Mouse (Mus musculus) right cerebral cortex, postnatal 25 days (tissue): ENCODE data around the gene Pank4.

Experiments used
- DNase-seq: peaks from one replicate; pipeline ENCODE4 v3.0.0; 2022

The Pank4 gene

GRCm38 (mm10) chr4:154963901-154964580 is at the start of gene Pank4:
Gene Pank4 (plus strand): TSS chr4:154964123.
- DNase-seq: peak; percentile 94

GRCm38 (mm10) chr4:154914252-154914651 is 49.7 kb upstream of the Pank4 start:
- DNase-seq: no peak

GRCm38 (mm10) chr4:154914707-154915106 is 49.2 kb upstream of the Pank4 start:
- DNase-seq: no peak

- DNase-seq: no peak
Observed at GRCm38 (mm10) chr4:154915286-154915685, 48.6 kb upstream of the Pank4 start.

GRCm38 (mm10) chr4:154916662-154917061 is 47.3 kb upstream of the Pank4 start:
- DNase-seq: no peak

- DNase-seq: no peak
Observed at GRCm38 (mm10) chr4:154922291-154922690, 41.6 kb upstream of the Pank4 start.

GRCm38 (mm10) chr4:154922931-154923330 is 41.0 kb upstream of the Pank4 start:
- no peak for DNase-seq

GRCm38 (mm10) chr4:154925413-154925812 is 38.5 kb upstream of the Pank4 start:
- DNase-seq: no peak

- DNase-seq: no peak
Observed at GRCm38 (mm10) chr4:154926969-154927898, 36.7 kb upstream of the Pank4 start.

GRCm38 (mm10) chr4:154927899-154928337 is 36.0 kb upstream of the Pank4 start:
- DNase-seq: no peak

GRCm38 (mm10) chr4:154928395-154929087 is 35.4 kb upstream of the Pank4 start, which contains the start of gene Tnfrsf14:
Gene Tnfrsf14 (minus strand): TSS chr4:154928563.
- no peak for DNase-seq

- DNase-seq: no peak
Observed at GRCm38 (mm10) chr4:154929088-154929660, 34.7 kb upstream of the Pank4 start.

GRCm38 (mm10) chr4:154933306-154933907 is 30.5 kb upstream of the Pank4 start:
- DNase-seq: no peak

- no peak for DNase-seq
Observed at GRCm38 (mm10) chr4:154934800-154935199, 29.1 kb upstream of the Pank4 start.

GRCm38 (mm10) chr4:154935788-154936187 is 28.1 kb upstream of the Pank4 start:
- DNase-seq: no peak

GRCm38 (mm10) chr4:154936542-154937255 is 27.2 kb upstream of the Pank4 start:
- DNase-seq: no peak

- DNase-seq: no peak
Observed at GRCm38 (mm10) chr4:154937746-154938145, 26.2 kb upstream of the Pank4 start.

- DNase-seq: no peak
Observed at GRCm38 (mm10) chr4:154940156-154940555, 23.8 kb upstream of the Pank4 start.

GRCm38 (mm10) chr4:154941831-154942230 is 22.1 kb upstream of the Pank4 start:
- no peak for DNase-seq

GRCm38 (mm10) chr4:154942632-154943322 is 21.1 kb upstream of the Pank4 start:
- DNase-seq: no peak
